Mouse (Mus musculus) limb, embryonic 14.5 days (tissue): ENCODE results near the gene Anp32e. TPM values are rescaled to one million over a fixed set of nuclear protein-coding genes. Genes with fewer than 3 reads are reported as not detected.
A peak's percentile ranks its signal among the peaks of the same experiment; 100 is the strongest.

ENCODE experiments used
- ATAC-seq: fragments of 200-750 bp; cut with Nextera tagmentation; 2 replicates; pipeline ENCODE4 v1.8.0; 2017; ENCODE audit warnings: low read depth, moderate number of reproducible peaks, moderate TSS enrichment; ENCODE audit not compliant: low FRiP score
- DNase-seq: peaks from one replicate; pipeline ENCODE4 v3.0.0-alpha.2; 2015; ENCODE audit warnings: low spot score
- H3K27ac ChIP-seq: fragments of 300-500 bp; sonication (generic); replicated peaks from 2 replicates; pipeline ENCODE4 v1.5.1; 2014; ENCODE audit warnings: low read depth, mild to moderate bottlenecking, low read length, moderate library complexity, mixed read lengths
- H3K27me3 ChIP-seq: fragments of 300-500 bp; sonication (generic); 2 replicates; pipeline ENCODE4 v1.6.1; 2014; ENCODE audit warnings: low read length, mixed read lengths; ENCODE audit not compliant: control insufficient read depth, insufficient read depth
- H3K36me3 ChIP-seq: fragments of 300-500 bp; sonication (generic); 2 replicates; pipeline ENCODE4 v1.6.1; 2014; ENCODE audit warnings: mild to moderate bottlenecking, low read length, moderate library complexity, mixed read lengths; ENCODE audit not compliant: control insufficient read depth, insufficient read depth
- H3K4me1 ChIP-seq: fragments of 300-500 bp; sonication (generic); 2 replicates; pipeline ENCODE4 v1.6.1; 2014; ENCODE audit warnings: antibody characterized with exemption, low read length, mixed read lengths; ENCODE audit not compliant: control insufficient read depth, insufficient read depth
- H3K4me2 ChIP-seq: fragments of 300-500 bp; sonication (generic); replicated peaks from 2 replicates; pipeline ENCODE4 v1.6.1; 2014; ENCODE audit warnings: low read depth, mild to moderate bottlenecking, low read length, moderate library complexity; ENCODE audit not compliant: severe bottlenecking
- H3K4me3 ChIP-seq: fragments of 300-500 bp; sonication (generic); replicated peaks from 2 replicates; pipeline ENCODE4 v1.5.1; 2014; ENCODE audit warnings: low read length
- H3K9ac ChIP-seq: fragments of 300-500 bp; sonication (generic); 2 replicates; pipeline ENCODE4 v1.6.1; 2014; ENCODE audit warnings: mild to moderate bottlenecking, low read depth, low read length, moderate library complexity; ENCODE audit not compliant: severe bottlenecking
- H3K9me3 ChIP-seq: fragments of 300-500 bp; sonication (generic); 2 replicates; pipeline ENCODE4 v1.6.1; 2016; ENCODE audit warnings: low read length; ENCODE audit not compliant: control insufficient read depth
- POLR2A ChIP-seq: fragments of 200-500 bp; IDR thresholded peaks from 2 replicates; pipeline ENCODE4 v1.8.0; 2012; ENCODE audit warnings: inconsistent platforms, mild to moderate bottlenecking, moderate library complexity, borderline replicate concordance; ENCODE audit not compliant: insufficient read depth, insufficient read length; ENCODE audit errors: extremely low read depth
- WGBS: fragments of 180-500 bp; shearing (Covaris S2); extraction: QIAGEN DNeasy Blood & Tissue Kit; methylation state at CpG from one replicate; pipeline ENCODE4 v1.1.7; 2014; 5-methylcytosine and 5-hydroxymethylcytosine counted together
- polyA plus RNA-seq, 2 experiments: library from polyadenylated mRNA; depleted of rRNA in 1 of 2; stranded (reverse) in 1 of 2; unstranded in 1 of 2; fragments of >200 nt; fragmentation: Nextera tagmentation in 1 of 2; extraction: Ambion mirVana in 1 of 2; gene quantifications; 2 replicates each; pipeline versions ENCODE4 v1.2.1 to v1.2.3; 2012 to 2014

Gene Anp32e
- polyA plus RNA-seq, 2 experiments, result 55.0 to 137 TPM

DNA sequence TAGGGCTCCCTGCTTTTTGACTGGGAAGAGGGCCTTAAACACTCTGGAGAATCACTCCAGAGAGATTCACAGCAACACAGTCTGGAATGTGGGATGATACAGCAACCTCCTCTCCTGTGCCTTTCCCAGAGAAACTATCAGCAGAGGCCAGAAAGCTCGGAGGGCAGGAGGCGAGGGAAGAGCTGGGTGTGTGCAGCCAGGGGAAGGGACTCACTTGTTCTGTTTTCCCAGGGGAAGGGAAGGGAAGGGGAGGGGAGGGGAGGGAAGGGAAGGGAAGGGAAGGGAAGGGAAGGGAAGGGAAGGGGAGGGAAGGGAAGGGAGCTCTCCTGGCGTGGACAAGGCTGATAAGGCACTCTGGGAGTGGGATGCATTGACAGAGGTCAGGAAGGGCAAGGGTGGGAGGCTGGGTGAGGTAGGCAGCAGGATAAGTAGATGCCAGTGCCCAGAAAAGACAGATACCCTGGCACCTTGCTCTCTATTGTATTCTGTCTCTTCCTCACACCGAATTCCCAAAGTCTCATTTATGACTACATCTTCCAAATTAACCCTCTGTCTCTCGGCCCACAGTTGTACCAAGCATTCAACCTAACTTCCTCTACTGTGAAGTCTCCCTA, 64.1 kb downstream of the Anp32e start:
- Histone ChIP-seq H3K4me3 (peak overlapping the region; percentile 76; the same call in 1 of the 2 replicates), H3K4me2 (peak overlapping the region; percentile 57), H3K4me1 (peaks cover 29% of the 10 kb centered on the region), H3K36me3 (peaks cover 48% of the 10 kb centered on the region), H3K27ac (no peak overlapping the region), H3K27me3 (no peaks in the 10 kb centered on the region), H3K9me3 (no peaks in the 10 kb centered on the region), H3K9ac (0 out of 2 replicates have a peak overlapping the region, but pooled peaks have one; percentile 98)
- DNase-seq (no peak), ATAC-seq (no peak)
- WGBS, result 70% methylated on average over 5 of the region's 5 CpGs
- no peak for TF ChIP-seq POLR2A

DNA sequence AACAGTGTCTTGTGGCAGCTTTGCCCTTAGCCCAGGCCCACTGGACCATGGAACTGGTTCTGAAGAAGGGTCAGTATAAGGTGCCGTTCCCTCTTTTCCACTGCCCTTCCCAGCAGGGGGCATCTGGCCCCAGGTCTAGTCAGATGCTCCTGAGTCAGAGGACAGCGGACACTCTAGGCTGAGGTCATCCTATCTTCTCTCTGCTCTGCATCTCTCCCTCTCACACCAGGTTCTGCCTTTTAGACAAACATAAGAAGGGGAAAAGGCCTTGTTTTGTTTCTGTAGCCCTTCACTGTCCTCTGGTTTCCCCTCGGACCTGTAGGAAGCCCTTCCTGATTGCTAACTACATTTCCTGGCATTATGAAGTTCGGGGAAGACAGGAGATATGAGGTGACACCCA, 64.8 kb downstream of the Anp32e start:
- 25% methylated on average over 4 of the region's 4 CpGs for WGBS
- Histone ChIP-seq H3K4me2 (peak overlapping the region; percentile 57), H3K27me3 (no peaks in the 10 kb centered on the region), H3K4me3 (peak overlapping the region; percentile 76), H3K36me3 (peaks cover 40% of the 10 kb centered on the region), H3K9ac (peak overlapping the region; percentile 98), H3K4me1 (peaks cover 29% of the 10 kb centered on the region), H3K27ac (no peak overlapping the region), H3K9me3 (no peaks in the 10 kb centered on the region)
- DNase-seq (no peak), ATAC-seq (no peak)
- no peak for TF ChIP-seq POLR2A

DNA sequence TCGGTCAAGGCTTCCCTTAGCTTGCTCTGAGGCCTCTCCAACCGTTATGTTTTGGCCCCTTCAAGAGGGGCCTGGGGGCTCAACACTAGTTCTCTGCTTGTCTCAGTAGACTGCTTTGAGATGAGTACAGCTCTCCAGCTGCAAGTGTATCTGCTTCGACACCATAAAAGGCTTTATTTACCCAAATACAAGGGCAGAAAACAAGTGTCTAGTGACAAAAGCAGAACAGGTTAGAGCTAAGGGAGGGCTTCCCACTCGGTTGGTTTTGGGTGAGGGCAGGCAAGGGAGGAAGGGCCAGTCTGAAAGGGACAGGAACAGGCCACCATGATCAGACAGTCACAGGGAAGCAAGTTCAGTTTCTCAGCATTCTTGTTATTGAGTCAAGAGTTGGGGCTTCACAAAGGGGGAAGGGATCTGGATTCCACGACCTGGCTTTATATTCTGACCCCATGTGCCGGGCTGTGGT, 65.4 kb downstream of the Anp32e start:
- no peak for TF ChIP-seq POLR2A
- WGBS, result 9% methylated on average over 6 of the region's 6 CpGs

DNA sequence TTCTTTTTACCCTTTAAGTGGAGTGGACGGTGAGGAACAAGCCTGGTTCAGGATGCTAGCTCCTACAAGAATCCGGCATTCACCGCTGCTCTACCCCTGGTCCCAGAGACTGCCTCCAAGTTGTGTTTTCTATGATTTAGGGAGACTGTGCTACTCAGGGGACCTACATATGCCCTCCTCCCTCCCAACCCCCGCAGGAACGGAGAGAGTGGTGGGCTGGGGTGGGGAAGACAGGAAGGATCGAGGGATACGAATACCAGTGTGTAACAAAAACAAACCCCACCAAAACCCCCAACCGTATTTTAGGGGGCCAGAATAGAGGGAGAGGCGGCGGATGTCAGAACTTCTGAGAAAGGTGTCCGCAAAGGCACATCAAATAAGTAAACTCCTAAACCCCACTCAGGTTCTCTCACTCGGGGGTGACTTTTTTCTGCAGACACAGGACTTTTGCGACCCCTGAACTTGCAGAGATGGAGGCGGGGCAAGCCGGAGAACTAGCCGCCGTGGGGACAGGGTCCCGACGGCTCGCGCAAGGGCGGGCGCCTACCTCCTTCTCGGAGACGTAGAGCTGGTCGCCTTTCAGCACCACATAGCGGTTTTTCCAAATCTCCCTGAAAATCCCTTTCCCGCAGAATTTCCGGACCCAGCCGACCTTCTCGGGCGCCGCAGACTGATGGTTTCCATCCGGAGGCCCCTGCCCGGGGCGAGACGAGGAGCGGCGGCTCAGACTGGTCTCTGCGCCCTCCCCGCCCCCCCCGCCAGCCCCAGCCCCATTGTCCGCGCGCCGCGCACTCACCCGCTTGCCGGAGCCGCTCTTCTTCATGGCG, 66.1 kb downstream of the Anp32e start:
- H3K4me1 ChIP-seq, result peaks cover 29% of the 10 kb centered on the region
- H3K9ac ChIP-seq, result peak overlapping the region; percentile 98
- H3K4me3 ChIP-seq, result peak overlapping the region; percentile 76
- peak overlapping the region; percentile 98 for H3K27ac ChIP-seq
- no peaks in the 10 kb centered on the region for H3K9me3 ChIP-seq
- TF ChIP-seq POLR2A, result 0 out of 2 replicates have a peak, but pooled peaks have one; percentile 52
- DNase-seq (peak; percentile 43), ATAC-seq (peak; percentile 53)
- peaks cover 29% of the 10 kb centered on the region for H3K36me3 ChIP-seq
- WGBS, result under 1% methylated on average over 44 of the region's 51 CpGs
- H3K4me2 ChIP-seq, result peak overlapping the region; percentile 57
- no peaks in the 10 kb centered on the region for H3K27me3 ChIP-seq

More for the DNA sequence above, 65.4 kb downstream of the Anp32e start:
- H3K9ac ChIP-seq, result peak overlapping the region; percentile 98
- no peaks in the 10 kb centered on the region for H3K9me3 ChIP-seq
- DNase-seq (no peak), ATAC-seq (no peak)
- H3K27me3 ChIP-seq, result no peaks in the 10 kb centered on the region
- peak overlapping the region; percentile 57 for H3K4me2 ChIP-seq
- peaks cover 35% of the 10 kb centered on the region for H3K36me3 ChIP-seq
- H3K4me3 ChIP-seq, result peak overlapping the region; percentile 76
- peaks cover 29% of the 10 kb centered on the region for H3K4me1 ChIP-seq
- H3K27ac ChIP-seq, result peak overlapping the region; percentile 98

DNA sequence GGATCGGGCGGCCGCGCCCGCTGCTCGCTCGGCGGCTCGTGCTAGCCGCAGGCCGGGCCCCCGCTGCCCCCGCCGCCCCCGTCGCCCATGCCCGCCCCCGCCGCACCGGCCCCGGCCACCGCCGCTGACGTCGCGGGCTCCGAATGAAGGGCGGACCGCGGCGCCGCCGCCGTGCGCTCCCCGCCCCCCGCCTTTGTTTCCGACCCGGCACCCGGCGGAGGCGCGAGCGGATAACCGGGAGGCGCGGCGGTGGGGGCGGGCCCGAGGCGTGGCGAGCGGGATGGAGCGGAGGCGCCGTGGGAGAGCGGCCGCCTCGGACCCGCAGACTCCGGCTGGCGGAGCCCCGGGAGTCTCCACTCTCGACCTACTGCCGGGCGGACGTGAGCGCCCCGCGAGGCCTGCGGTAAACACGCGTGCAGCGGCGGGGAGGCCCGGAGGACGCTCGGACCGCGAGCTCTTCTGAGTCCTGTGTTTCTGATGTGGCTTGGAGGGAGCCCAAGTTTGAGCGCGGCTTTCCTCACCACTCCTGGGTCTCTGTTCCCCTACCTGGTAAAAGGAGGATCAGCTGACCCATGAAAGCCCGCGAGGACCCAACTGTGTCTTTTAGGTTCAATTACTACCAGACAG, 66.9 kb downstream of the Anp32e start, which contains the start of gene Plekho1:
Plekho1 (minus strand) TSS at position 200 of the 627 bp plus-strand sequence.
- peak; percentile 87; the same call in 1 of the 2 replicates for TF ChIP-seq POLR2A

More for the DNA sequence above, 66.9 kb downstream of the Anp32e start, which contains the start of gene Plekho1:
- H3K4me2 ChIP-seq, result peak within 1 kb of the TSS; percentile 57
- peak within 1 kb of the TSS; percentile 98 for H3K9ac ChIP-seq
- WGBS, result 1% methylated on average over 41 of the region's 84 CpGs
- peak; percentile 47 for DNase-seq
- peaks cover 29% of the 10 kb centered on the region for H3K4me1 ChIP-seq
- ATAC-seq, result peak; percentile 50
- no peaks in the 10 kb centered on the region for H3K9me3 ChIP-seq
- H3K27me3 ChIP-seq, result no peaks in the 10 kb centered on the region
- peaks cover 22% of the 10 kb centered on the region for H3K36me3 ChIP-seq
- peak within 1 kb of the TSS; percentile 76 for H3K4me3 ChIP-seq
- H3K27ac ChIP-seq, result peak within 1 kb of the TSS; percentile 98
